Mouse (Mus musculus) c-Kit-negative CD71-positive TER-119-positive erythroid progenitor cells, embryonic 14.5 days (primary cell): ENCODE data around the gene Tardbp.

Experiments used
- DNase-seq: peaks from one replicate; pipeline ENCODE4 v3.0.0-alpha.2; 2013; ENCODE audit warnings: low read depth, low spot score

Tardbp gene

DNA sequence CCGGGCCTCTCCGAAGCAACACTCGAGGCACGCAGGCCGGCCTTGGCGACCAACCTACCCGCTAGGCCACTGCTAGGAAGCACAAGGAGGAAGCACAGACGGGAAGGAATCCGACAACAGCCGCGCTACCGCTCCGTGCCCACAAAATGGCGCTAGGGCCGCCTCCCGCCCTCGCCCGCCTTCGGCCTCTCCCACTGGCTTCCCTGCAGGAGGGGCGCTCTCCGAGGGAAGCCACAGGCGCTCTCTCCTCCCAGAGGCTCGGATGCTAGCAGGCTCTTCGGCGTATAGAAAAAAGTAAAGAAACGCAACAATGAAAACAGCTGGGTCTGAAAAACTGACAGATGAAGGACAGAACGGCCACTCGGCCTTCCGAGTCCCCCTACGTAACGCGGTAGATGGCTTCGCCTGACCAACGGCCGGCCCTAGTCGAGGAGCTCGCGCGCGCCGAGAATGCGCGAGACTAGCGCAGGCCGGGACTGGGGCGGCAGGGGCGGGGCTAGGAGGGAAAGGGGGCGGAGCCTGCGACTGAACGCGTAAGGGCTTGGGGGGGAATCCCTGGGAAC is at the start of gene Tardbp:
Gene Tardbp (minus strand): TSS at position 397 of the 563 bp plus-strand sequence.
- peak; percentile 92 for DNase-seq

DNA sequence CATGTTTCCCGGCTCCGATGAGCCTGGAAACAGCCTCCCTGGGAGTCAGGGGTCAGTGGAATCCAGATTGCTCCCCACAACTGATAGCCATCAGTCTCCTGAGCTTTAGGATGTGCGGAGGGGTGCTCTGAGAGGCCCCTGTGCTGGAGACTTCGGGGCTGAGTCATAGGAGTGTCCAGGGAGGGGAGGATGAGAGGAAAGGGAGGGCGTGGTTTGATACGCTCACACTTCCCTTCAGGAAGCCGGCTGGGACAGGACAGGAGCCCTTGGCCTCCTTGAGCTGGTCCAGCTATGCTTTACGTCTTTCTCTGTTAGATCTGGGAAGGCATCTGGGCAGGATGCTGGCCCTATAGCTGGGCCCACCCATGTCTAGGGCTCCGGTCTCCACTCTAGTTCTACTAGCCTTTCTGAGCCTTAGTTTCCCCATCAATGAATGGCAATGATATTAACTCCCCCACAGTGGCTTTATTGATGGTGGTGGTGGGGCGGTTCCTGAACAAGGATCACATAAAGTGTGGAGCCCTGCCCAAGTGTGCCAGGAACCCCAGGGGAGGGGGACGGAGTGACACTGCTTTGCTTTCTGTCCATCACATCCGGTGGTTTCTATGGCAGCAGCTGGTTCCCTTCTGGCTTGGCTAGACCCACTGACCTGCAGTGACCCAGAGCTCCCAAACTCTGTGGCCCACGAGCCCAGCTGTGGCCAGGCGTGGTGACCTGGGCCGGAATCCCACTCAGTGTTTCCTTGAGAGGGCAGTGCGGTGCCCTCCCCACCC is 49.6 kb upstream of the Tardbp start:
- no peak for DNase-seq

DNA sequence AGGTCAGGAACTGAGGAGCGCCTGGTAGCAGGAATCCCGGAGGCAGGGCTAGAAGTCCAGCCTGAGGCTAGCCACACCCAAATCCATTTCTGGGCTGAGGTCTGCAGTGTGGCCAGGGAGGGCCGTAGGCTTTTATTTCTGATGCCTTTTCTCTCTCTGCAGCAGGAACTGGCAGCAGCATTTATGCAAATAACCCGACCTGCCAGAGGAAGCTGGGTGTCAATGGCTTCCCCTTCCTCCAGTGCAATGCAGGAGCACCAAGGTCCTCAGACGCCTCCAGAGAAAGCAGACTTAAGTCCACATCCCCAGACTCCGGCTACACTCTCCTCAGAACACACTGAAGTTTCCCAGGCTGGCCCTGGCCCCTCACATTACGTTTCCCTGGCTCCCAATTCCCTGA is 48.2 kb upstream of the Tardbp start:
- no peak for DNase-seq

DNA sequence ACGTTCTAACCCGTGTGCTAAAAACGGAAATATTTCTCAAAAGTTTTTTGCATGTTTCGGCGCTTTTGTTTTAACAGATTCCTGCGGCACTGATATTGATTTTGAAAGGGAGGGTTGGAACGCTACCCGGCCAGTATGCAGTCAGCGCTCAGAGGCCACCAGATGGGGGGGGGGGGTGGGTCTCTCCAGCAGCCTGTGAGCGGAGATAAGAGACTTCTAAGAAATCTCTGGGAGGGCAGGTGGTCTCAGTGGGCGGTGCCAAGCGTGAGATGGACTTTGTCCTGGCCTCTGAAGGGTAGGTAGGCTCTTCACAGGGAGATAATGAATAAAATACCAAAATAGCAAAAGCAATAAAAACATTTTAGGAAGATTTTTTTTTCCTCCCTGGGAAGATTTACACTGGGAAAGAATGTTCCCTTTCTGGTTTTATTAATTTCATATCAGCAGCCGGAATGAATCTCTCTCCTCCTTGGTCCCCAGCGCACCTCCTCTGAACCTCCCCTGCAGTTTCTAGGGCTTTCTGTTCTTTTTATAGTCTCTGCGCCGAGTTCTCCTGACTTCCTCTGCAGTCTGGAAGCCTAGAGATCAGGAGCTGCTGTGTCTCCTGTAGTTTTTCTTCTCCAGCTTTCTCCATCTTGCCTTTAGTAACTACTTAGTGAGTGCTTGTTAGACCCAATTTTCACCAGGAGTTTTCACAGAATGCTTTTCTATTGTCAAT is 44.6 kb upstream of the Tardbp start:
- DNase-seq: no peak

DNA sequence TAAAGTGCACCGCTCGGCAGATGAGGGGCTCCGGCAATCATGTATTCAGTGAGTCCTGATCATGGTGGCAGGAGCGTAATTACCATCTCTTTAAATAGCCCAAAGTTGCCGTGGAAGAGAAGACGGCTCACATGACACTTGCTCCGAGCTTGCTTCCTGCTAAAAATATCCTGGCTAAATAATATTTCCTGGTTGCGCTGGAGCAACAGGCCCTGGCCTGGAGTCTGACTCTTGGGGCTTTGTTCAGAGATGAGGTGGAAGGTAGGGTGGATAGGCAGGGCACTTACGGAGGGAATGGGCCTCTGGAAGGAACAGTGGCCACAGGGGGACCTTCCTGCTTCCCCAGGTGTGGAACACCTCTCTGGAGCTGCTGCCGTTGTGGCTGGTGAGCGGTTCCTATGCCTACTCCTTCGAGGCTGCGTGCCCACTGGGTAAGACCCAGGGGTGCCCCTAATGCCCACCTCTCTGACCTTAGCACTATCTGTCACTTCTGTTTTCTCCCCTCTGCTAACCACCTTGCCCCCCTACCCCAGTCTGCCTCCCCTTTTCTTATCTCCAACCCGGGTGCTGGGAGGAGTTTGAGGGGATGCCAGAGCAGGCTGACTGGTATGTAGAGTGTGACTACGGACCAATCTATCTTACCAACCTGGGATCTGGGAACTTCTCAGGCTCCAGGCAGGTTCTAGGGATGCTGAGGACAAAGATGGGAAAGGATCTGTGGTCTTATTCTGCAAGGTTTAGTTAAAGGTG is 40.4 kb upstream of the Tardbp start:
- no peak for DNase-seq

DNA sequence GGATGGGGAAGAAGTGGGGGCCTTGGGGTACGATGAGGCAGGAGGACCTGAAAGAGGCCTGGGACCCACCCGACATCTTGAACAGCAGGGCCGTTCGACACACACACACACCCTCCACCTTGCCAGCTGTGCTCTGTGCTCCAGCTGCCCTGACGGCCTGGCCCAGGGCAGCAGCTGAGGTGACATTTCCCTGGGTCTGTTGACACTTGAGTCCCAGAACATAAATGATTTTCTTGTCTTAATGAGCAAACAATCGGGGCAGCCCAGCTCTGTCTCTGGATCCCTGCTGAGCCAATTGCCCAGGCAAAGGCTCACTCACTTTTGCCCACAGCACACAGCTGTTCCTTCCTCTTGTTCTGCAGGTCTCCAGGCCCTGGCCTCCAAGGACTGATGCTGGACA is 37.2 kb upstream of the Tardbp start:
- no peak for DNase-seq

DNA sequence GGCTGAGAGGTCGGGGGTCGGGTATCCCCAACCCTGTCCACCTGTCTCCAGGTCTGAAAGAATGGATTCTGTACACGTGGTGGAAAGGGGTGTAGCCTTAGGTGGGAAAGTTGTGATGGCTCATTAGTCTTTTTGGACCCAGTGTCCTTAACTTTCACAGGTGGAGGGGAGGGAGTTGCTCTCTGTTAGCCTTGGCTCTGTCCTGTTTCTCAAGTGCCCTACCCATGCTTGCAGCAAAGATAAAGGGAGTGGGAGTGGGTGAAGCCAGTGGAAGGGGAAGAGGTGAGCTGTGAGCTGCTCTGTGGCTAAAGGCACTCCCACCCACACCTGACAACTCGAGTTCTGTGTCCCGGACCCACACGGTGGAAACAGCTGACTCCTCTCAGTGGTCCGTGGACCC is 36.5 kb upstream of the Tardbp start:
- no peak for DNase-seq

DNA sequence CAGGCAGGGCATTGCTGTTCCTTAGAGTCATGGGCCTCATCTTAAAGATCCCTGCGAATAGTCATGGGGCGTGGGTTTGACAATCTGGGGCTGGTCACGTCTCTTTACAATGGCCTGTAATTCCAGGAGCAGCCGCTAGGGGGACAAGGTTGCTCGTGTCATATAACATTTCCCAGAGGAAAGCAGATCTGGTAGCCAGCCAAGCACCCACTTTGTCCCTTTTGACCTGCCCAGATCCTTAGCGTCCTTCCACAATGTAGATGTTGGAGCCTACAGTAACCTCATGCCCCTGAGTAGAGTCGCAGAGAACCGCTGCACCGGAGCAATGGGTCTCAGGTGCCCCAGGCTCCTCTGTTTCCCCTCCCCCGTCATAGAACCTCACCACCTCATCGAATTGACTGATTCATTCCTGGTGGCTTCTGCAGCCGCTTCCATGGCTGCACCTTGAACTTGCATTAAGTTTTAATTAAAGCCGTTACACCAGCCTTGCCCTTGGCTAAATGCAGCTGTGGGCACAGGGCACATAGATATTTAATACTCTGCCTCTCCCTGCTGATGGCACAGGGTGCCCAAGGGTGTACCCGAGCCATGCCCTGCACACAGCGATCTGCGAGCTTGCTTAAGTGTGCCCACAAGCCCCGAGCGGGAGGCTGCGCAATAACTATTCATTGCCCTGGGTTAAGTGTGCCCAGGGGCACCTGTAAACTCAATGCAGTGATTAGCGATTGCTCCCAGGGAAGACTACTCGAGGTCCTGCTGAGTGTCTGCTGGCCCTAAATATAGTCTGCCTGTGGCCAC is 35.5 kb upstream of the Tardbp start:
- DNase-seq: peak; percentile 43

DNA sequence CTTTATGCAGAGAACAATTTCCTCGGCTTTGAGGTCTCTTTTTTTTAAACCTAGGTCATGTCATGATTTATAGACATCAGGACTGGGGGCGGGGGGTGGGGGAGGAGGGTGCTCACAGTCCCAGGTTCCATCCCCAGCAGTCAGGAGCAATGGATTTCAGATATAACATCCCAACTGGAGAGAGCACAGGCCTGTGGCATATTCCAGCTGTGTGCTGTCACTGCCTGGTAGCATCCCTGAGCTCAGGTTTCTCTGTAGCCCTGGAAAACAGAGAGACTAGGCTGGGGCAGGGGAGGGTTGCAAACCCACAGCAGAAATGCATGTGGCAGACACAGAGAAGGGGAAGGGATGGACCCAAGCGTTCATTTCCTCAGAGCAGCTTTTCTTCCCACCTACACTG is 33.4 kb upstream of the Tardbp start:
- DNase-seq: no peak

DNA sequence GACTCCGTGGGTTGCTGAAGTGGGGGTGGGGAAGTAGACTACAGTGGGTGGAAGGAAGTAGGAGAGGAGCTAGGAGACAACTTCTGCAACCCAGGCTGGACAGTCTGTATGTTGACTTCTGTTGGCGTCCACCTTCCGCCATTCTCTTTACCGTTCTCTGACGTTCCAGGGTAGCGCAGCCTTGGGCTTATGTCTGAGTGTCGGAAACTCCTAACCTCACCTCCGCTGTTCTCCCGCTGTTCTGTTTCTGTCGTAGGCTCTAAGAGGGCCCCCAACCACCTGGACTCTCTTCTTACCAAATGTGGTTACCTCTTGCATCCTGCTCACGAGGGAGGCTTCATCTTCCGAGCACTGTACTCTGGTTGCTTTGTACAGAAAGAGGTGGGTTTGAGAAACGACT is 31.0 kb upstream of the Tardbp start:
- DNase-seq: no peak

DNA sequence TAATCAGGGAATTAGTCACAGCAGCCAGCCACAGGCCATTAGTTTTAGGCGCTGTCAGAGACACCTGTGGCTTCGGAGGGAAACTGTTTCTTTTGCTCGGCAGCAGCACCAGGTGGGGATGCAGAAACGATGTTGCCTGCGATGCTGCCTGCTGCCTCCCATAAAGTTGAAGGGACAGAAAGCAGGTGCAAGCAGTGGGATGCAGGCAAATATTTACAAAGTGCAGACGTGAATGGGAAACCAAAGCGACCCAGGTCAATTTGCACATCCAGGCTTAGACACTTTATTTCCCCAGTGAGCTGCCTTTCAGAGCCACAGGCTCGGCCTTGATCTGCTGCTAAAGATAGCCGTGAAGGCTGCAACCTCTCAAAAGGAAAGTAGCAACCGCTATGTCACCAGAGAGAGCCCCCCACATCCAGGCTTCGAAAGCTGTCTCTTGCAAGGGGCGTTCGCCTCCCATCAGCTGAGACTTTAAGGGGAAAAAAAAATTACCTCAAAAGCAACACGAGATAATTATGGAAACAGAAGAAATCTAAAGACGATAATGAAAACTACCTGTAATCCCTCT is 30.0 kb upstream of the Tardbp start:
- no peak for DNase-seq

DNA sequence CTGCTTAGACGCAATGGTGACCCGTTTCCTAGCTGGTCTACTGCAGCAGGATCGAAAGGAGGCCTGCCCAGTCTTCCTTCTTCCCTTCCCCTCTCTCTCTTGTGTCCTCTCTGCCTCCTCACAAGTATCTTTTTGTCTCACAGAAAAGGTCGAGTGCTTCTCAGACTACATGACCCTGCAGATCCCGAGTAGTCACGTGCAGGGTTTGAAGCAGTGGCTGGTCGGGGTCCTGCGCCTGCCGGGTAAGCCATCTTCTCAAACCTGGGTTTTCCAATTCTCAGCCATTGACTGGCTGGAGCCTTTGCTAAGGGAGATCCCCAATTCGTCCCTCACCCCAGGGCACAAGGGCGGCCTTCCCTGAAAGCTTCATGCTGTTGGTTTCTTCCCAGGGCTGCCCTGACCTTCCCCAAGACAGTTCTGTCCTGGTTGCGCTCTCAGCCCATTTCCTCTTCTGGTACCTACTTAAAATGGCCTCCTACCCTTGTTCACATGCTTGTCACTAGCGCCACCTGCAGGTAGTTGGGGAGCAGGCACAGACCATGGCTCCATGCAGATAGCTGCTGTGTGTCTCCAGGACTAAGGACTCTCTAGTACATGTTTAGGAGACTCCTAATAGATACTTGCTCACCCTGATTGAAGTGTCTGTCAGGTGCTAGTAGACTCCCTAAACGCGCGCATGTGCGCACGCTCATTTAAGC is 28.0 kb upstream of the Tardbp start:
- DNase-seq: no peak

DNA sequence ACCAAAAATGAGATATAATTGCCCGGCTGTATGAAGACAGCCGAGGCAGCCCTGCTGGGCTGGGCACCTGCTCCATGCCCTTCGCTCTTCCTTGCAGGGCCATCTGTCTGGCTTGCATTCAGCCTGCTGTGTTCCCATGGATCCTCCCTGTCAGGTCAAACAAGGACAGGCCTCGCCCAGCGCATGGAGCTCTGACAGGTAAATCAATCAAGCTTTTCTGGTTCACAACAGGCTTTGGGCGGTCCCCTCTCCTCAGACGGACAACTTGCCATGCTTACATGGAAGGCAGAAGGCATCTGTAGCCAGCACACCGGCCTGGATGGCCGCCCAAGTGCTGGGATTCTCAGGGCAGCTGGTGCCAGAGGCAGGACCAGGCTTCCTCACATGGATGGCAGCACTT is 24.2 kb upstream of the Tardbp start:
- no peak for DNase-seq

DNA sequence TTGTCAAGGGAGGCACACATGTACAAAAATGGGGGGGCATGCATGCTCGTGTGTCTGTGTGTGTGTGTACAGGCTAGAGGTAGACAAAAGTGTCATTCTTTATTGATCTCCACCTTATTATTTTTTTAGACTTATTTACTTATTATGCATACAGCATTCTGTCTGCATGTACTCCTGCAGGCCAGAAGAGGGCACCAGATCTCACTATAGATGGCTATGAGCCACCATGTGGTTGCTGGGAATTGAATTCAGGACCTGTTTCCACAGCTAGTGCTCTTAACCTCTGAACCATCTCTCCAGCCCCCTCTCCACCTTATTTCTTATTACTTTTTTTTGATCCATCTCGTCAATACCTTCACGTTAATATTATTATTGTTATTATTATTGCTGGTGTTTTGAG is 22.5 kb upstream of the Tardbp start:
- DNase-seq: no peak

DNA sequence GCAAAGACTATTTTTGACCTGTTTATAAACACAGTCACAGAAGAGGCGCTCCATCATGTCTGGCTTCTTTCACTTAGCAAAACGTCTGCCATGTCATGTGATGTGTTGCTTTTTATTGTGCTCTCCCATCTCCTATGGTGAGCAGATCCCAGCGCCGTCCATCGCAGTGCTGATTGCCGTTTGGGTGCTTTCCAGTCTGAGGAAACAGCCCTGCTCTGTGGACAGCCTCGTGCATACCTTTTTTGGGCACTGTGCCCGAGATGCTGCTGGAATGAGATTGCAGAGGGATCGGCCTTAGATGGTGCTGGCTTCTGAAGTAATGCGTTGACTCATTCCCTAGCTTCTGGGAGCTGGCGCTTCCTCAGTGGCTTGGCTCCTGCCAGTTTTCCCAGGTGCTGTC is 19.8 kb upstream of the Tardbp start:
- no peak for DNase-seq

DNA sequence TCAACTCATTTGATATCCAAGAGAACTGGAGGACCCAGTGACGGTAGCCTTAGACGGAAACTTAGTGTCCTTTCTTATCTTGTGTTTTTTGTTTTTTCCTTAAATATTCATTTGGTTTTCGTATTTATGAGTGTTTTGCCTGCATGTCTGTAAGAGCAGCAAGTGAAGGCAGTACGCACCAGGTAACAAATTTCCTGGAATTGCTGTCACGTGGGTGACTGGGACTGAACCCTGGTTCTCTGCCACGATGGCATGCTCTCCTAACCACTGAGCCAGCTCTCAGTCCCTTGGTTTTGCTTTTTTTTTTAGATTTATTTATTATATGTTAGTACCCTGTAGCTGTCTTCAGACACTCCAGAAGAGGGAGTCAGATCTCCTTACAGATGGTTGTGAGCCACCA is 18.1 kb upstream of the Tardbp start:
- DNase-seq: no peak

DNA sequence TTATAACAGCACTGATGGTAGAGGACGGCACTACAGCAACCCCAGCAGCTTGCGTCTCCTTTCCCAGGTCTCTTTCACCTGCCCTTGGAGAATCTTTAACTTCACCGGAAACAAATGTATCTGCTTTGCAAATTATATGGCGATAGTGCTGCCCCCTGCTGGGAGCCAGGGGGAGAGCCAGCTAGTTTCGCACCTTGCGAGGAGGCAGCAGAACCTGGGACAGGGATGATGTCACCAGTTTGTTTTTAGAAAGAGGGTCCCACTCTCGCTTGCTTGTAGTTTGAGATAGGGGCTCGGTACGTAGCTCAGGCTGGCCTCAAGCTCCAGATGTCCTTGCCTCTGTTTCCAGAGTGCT is 17.3 kb upstream of the Tardbp start:
- no peak for DNase-seq

DNA sequence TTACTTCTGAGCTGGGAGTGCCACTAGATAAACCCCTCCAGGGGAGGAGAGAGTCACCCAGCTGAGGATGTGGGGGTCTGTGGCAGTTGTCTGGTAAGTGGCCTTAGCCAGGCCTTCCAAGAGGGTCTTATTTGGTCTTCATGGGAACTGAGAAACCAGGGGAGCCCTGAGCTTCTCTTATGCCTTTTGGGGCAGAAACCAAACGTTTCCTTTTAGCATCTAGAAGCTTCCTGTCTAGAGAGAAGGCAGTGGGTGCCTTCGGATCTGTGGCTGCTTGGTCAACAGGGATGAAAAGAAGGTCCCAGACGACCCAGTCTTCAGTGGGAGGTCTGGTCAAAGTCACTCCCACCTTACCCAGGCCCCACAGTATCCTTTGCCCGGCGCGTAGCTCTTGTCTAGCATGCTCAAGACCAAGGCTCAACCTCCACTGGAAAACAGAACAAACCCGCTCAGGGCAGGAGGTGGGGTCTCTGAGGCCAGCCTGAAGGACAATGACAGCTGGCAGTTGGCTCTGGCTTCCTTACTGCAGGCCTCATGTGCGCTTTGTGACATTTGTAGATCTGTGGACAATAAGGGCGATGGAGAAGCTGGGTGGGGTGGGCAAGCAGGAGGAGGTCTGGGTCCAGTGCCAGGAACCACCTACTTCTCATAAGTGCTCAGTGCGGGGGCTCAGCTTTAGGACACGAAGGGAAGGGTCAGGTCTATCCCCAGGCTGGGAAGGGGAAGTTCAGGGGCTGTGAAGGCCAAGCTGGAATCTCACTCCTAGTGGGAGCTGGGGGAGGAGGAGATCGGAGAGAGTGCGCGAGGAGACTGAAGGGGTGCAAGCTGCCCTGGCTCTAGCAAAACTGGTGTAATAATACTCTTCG is 16.7 kb upstream of the Tardbp start, which contains the start of gene Gm572:
Gene Gm572 (plus strand): TSS at position 27 of the 866 bp plus-strand sequence.
- no peak for DNase-seq

DNA sequence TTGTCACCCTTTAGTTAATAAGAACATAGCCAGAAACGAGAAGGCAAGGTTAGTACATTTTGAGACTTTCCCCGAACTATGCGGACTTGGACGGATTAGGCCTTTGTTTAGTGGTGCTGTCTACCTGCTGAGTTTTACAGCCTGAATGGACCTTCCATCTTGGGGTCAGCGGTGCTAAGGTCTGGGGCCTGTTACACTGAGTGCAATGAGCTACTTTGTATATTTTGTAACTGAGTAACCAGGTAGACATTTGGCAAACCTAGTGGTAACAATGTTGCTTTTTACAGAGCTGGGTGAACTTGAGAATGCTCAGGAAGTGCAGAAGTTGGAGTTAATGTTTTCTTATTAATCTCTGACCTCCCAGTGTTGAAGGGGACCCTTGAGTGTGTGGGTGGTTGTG is 14.3 kb upstream of the Tardbp start:
- no peak for DNase-seq

DNA sequence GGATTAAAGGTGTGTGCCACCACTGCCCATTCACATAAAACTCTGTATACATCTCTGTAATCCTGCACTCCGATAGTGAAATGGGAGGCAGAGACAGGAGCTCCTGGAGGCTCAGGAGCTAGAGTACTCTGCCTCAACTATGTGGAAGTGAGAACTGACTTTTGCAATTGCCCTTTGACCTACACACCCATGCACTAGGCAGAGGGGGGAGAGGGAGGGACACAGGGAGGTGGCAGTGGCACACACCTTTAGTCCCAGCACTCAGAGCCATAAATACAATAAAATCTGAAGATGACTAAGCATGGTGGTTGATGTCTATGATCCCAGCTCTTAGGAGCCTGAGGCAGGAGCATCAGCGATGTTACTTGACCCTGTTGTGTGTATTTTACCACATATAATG is 12.6 kb upstream of the Tardbp start:
- DNase-seq: no peak
